Mouse (Mus musculus): ENCODE measurements around the gene Mybpc2.

Mybpc2 gene

DNA sequence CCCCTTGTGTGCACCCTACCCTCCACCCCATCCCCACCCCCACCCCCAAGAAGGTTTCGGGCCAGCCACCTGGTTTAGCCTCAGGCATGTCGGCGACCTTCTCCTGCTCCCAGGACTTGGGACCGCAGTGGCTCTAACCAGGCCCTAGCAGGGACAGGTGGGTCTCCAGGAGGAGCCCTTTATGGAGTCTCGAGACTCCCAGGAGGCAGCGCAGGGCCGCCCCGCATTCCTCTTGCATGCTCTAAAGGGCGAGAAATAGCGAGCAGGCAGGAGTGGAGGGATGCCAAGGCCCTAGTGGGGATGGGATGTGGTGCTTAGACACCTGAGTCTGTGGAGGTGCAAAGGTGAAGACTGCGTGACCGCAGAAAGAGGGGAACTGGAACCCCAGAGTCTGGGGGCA is at the start of gene Mybpc2:
Gene Mybpc2 (minus strand): TSS at position 155 of the 400 bp plus-strand sequence.
- DNase-seq (ENCODE audit: low spot score) = no peak

DNA sequence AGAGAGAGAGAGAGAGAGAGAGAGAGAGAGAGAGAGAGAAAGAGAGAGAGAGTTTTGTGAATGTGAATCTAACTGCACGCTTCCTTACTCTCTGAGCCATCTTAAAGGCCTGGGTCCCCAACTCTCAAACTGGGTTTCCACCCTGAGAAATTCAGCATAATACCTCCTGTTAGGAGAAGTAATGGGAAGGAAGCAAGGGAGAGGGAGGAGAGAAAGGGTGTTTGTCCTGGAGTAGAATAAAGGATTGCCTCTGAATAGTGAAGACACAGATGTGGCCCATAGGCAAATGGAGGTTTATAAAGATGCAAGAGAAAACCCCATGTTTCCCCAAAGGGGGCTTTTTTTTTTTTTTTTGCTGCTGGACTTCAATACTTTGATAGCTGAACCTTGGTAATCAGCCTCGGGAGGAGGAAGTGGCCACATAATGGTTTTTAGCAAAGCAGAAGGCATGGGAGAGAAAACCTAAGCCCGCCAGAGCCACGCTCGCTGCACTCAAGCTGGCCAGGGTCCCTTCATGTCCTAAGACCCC is 48.6 kb upstream of the Mybpc2 start:
- no peak for DNase-seq (ENCODE audit: low spot score)

DNA sequence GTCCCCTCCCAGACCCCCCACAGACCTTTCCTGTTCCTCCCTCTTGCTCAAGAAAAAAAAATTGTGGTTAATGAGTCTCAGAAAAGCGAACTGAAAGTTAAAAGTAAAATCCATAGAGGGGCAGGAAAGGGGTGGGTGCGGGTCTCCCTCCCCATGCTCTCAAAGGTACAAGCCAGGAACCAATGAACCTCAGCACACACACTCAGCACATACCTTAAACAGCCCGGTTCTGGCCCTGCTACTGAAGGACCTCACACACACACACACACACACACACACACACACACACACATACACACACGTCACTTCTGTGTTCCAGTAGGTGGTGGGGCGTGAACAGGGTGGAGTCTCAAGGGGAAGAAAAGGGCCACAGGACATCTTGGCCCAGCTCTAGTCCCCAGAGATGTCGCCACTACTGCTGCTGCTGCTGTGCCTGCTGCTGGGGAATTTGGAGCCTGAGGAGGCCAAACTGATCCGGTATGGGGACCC is 47.8 kb upstream of the Mybpc2 start, which contains the start of gene Napsa:
Gene Napsa (plus strand): TSS at position 168 of the 489 bp plus-strand sequence.
- DNase-seq (ENCODE audit: low spot score) = no peak

DNA sequence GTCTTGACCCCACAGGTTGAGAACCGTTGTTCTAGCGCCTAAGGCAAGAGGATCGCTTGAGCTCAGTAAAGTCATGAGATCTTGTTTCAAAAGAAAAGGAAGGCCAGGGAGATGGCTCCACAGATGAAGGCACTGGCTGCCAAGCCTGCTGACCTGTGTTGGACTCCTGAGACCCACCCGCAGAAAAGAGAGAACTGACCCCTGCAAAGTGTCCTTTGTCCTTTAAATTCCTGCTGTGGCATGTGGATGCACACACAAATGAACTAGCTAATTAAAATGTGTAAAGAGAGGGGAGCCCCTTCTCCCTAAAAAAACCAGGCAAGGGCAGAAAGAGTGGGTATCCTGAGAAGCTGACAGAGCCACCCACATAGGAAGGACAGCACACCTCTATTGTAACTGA is 47.4 kb upstream of the Mybpc2 start:
- DNase-seq (ENCODE audit: low spot score) = no peak

DNA sequence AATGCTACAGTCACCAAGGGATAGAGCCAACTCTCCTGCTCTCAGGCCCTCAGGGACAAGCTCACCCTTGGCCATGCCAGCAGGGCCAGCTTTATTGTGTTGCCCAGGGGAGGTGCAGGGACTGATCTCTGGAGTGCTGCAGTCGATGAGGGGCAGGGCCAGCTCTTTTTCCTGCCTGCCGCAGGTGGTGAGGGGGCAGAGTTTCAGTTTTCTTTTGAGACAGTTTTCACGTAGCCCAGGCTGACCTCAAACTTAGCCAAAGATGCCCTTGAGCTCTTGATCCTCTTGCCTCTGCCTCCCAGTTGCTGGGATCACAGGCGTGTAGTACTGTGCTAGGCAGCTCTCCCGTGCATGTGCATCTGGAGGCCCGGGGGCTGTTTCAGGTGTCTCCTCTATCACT is 46.5 kb upstream of the Mybpc2 start:
- DNase-seq (ENCODE audit: low spot score) = no peak

DNA sequence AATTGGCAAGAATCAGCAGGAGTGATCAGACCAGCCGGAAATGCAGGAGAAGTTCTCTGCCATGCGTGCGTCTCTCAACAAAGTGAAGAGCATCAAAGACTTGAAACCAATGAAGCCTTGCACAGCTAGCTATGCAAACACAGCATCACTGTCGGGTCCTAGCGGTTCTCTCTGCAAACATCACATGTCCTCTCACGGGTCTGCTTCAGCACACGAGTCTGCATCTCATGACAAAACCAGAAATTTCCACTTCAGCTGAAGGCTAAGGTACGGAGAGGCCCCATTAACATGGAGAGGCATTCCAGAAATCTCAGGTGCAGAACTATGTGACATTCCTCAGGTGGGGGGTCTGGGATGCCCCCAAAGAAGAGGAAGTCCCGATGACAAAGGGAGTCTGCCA is 44.3 kb upstream of the Mybpc2 start:
- no peak for DNase-seq (ENCODE audit: low spot score)

DNA sequence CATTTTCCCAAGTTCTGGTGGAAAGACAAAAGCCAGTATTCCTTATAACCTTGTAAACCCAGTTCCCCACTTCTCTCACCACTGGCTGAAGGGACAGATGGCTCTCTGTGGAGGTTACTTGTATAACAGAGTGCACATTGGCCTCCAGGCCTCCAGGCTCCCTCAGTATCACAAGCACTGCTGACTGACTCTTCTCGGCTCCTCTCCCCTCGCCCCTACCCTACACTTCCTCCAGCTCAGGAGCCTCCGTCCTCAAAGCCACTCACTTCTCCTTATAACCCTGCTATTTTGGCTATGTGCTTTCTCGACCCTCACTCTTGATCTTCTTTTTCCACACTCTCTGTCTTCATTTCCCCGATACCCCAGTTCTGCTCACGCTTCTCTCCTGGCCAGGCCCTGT is 41.0 kb upstream of the Mybpc2 start:
- DNase-seq (ENCODE audit: low spot score) = no peak

DNA sequence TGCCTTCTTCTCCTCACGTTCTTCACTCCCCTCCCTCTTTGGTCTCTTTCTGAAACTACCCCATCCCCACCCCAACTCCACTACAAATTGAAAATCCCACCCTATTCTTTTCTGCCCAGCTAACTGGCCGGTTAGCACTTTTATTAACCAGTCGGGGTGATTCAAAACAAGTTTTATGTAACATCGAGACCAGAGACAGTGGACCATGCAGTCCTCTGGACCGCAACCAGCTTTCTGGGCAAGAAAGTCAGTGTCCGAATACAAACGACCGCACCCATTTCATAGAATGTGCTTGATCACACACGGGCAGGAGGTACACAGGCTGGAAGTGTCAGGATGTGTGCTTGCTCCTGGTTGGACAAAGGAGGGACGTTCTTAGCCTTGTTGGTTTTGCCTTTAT is 40.0 kb upstream of the Mybpc2 start:
- DNase-seq (ENCODE audit: low spot score) = no peak

DNA sequence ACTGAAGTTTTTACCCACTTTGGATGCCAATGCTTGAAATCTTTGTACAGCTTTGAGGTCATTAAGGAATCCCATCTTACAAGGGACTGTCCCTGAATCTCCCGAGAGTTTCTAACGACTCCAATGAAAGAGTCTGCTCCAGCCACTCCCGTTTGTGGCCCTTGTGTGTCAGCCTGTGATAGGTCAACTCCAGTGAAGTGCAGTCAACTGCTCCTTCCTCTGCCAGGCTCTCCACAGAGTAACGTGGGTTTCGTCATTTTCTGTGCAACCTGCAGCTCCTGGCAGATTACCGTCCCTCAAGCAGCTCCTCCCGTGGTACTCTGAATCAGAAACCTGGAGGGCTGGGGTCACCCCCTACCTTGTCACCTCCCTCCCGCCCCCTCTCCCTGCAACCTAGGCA is 38.8 kb upstream of the Mybpc2 start:
- DNase-seq (ENCODE audit: low spot score) = no peak

DNA sequence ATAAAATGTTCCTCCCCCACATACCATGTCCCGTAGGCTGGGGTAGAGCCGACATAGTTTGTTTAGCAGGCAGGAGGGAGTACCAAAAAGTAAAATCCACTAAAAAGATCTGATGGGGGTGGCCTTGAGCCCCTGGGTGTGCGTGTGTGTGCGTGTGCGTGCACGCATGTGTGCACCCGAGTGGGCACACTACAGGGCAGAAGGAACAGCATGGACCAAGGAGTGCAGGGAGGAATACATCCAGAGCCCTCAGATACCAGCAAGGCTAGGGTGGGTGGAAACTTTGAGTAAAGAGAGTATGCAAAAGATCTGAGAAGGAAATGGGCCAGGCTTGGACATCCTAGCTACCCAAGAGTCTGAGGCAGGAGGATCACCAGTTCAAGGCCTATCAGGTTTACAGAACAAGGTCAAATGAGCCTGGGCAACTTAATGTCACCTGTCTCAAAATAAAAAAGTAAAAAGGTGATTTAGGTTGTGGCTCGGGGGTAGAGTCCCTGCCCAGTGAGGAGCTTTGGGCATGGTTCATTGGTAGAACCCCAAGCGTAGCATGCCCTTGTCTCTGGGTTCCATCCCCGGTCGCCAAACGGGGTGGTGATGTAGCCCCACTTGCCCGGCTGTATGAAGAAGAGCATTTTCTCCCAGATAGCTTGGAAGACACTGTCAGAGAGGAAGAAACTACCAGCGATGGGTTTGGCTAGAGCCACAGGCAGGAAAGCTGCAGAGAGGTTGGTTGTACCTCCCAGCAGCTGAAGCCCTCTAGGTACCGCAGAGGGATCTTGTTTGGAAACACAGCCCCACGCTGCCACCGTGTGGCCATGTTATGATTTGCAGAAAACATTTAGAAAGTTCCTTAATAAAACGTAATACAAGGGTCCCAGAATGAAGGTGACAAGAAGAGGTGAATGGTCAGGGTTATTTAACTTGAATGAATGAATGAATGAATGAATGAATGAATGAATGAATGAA is 36.3 kb upstream of the Mybpc2 start:
- DNase-seq (ENCODE audit: low spot score) = peak; percentile 69

DNA sequence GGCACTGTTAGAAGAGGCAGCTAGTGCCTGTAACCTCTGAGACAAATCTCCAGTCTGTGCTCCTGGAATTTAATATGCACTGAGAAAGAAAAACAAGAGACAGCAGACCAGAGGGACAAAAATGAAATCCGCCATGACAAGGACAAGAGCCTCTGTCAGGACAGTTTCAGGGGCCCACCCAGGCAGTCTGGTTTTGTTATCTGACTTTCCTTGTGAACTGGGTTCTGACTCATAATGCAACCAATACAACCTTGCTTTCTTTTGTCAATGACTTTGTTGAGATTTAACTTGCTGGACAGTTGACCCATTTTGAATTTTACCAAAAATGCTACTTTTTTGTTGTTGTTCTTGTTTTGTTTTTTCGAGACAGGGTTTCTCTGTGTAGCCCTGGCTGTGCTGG is 33.2 kb upstream of the Mybpc2 start:
- no peak for DNase-seq (ENCODE audit: low spot score)

DNA sequence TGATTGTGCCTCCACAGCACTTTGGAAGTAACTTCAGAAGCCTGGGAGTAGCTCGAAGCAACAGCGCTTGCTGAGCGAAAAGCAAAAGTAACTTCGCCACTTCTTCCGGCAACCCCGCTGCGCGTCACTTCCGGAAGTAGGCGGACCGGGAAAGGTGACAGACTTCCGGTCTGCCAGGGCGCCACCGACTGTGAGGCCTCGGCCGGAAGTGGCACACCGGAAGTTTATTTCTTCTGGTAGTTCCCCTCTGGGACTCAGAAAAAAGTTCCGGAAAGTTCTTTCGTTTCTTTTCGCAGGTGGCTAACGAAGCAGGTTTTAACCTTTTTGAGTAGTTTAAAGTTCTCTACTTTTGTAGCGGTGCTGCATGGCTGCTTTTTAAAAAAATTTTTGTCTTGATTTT is 29.4 kb upstream of the Mybpc2 start, which contains the start of gene Nr1h2:
Gene Nr1h2 (minus strand): TSS at position 126 of the 400 bp plus-strand sequence.
- DNase-seq (ENCODE audit: low spot score) = peak; percentile 95

DNA sequence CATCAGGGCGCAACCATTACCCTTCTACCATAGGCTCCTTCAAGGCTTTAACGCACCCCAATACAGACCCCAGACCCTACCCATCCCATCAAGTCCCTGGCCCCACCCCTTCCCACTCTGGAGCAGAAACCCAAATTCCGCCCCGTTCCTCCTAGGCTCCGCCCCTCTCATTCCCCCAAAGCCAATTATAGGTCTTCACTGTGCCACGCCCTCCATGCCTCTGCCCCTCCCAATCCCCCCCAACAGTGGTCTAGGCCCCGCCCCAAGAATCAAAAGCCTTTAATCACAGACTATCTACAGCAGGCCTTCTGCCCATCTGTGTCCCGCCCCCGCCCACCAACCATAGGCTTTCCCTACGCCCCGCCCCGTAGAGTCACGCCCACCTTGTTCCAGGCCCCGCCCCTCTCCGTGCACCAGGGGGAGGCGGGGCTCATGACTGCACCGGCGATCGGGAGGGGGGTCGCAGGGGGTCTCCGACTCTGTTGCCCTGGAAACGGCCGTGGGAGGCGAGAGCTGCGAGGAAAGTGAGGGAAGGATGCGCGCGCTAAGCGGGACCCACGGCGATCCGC is 28.8 kb upstream of the Mybpc2 start:
- peak; percentile 80 for DNase-seq (ENCODE audit: low spot score)

DNA sequence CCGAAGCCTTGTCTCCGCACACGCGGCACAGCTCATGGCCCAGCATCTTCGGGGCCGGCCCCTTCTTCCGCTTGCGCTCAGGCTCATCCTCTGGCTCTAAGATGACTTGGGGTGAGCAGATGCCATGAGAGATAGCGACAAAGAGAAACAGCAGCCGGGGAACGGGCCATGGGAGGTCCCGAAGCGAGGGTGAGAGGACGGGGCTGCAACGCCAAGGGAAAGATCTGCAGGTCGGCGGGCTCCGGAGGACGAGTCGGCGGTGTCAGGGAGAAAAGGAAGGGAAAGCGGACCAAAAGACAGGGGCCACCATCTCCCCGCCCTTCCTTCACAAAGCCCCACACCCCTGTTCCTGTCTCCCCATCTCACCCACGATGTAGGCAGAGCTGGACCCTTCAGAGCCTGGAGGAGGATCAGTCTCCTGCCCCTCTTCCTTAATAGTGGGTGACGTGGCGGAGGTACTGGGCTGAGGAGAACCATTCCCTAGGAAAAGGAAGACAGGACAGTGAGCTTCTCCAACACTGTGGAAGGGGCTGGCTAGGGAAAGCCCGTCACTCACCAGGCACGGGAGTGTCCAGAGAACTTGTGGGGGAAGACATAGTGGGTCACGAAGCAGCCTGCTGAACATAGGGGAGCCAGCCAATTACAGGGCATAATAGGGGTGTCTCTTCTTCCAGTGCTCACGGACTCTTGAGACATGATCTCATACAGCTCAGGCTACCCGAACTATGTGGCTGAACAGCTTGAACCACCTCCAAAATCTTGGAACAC is 27.9 kb upstream of the Mybpc2 start:
- no peak for DNase-seq (ENCODE audit: low spot score)

DNA sequence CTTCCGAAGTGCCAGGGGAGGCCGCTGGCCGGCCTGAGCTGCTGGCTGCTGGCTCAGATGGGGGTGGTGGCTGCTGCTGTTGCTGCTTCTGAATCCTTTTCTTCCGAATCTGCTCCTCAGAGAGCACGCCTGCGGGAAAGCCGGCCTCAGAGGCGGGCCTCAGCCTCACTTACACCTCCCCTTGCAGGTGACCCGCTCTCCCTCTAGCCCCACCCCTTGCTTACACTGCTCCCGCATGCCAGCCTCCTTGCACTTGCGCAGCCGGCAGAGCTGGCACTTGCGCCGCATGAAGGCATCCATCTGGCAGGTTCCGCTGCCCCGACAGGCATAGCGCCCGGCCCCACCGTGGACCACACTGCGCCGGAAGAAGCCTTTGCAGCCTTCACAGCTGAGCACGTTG is 27.3 kb upstream of the Mybpc2 start:
- no peak for DNase-seq (ENCODE audit: low spot score)

DNA sequence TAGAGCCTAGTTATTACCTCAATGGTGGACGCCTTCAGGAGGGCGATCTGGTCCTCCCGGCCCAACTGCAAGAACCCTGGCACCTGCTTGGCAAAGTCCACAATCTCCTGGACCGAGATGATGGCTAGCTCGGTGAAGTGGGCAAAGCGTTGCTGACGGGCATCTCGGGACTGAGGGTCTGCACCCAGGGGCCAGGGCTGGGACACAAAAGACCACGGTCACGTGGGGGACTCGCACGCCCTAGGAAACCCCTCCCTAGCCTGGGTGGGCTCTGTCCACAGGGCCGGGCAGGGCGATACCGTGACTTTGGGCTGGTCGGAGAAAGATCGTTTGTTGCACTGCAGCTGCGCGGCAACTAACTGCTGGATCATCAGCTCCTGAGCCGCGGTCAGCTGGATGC is 26.8 kb upstream of the Mybpc2 start:
- no peak for DNase-seq (ENCODE audit: low spot score)

DNA sequence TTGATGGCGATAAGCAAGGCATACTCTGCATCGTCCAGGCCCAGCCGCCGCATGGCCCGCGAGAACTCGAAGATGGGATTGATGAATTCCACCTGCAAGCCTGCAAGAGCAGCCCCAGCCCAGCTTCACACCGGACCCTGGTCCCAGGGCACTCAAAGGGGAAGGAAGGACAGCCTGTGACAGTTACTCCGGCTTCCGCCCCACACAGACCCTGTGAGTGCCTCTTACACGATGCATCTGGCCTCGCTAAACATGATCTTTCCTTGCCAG is 25.9 kb upstream of the Mybpc2 start:
- no peak for DNase-seq (ENCODE audit: low spot score)

DNA sequence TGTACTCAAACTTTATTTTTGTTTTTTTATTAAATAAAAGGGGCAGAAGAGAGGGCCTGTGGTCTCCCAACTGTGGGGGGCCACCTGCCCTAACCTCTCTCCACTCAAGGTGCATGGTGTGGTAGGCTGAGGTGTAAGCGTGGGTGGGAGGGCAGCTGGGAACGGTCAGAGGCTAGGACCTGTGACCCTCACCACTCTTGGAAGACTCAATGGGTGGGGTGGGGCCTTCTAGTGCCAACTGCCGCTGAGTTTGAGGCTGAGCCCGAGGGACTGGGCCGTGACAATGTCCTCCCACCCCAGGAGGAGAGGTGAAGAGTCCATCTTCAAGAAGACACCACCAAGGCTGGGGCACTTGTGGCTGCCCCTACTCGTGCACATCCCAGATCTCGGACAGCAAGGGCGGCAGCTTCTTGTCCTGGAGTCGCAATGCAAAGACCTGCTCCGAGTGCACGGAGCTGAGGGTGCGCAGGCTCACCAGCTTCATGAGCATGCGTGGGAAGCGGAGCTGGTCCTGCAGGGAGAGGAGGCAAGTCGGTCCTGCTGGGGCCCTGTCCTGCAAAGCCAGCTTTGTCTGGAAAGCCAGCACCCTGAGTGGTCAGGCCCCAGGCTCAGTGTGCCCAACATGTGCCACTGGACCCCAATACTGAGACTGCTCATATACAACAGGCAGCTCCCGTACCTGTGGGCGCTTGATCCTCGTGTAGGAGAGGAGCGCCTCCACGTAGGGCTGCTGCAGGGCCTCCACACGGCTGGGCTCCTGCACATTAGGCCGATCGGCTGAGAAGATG is 25.4 kb upstream of the Mybpc2 start:
- no peak for DNase-seq (ENCODE audit: low spot score)

DNA sequence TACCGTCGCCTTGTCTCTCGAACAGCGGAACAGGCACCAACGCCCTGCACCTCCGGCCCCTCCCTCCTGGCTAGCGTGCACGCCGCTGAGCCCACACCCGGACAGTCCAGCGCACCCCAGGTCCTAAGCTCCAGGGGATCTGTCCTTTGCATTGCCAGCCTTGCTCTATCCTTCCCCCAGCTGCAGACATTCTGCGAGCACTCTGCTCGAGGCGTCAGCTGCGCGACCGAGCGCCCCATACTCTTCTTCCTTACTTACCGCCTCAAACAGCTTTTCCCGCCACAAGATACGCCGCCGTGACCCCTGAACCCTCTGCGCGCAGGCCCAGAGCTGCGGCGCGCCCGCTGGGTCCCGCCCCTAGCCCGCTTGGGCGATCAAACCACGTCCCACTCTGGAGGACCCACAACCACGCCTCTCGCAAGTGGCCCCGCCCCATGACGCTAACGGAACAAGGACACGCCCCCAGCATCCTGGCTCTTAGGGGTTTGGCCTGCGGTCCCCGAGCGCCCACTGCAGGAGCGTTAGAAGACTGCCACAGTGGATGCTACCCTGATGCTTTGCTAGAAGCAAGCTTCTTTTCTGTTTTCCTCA is 24.1 kb upstream of the Mybpc2 start, which contains the start of gene Pold1:
Gene Pold1 (minus strand): TSS at position 353 of the 591 bp plus-strand sequence.
- DNase-seq (ENCODE audit: low spot score) = peak; percentile 99

DNA sequence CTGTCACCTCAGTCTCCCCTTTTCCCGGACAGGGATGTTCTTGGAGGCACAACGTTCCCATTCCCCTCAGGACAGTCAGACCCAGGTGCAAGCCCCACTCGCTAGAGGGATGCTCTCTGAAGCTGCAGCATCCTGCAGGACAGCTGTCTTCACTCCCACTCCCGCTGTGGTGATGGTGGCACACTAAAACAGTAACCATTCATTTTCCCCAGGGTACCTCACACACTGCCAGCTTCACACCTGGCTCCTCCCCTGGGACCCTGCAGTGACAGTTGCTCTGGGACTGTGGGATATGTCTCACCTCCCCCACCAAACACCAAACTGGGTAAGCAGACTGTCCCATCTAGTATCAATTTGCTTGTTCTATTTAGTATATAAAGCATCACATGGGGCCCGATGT is 23.3 kb upstream of the Mybpc2 start:
- DNase-seq (ENCODE audit: low spot score) = no peak

DNA sequence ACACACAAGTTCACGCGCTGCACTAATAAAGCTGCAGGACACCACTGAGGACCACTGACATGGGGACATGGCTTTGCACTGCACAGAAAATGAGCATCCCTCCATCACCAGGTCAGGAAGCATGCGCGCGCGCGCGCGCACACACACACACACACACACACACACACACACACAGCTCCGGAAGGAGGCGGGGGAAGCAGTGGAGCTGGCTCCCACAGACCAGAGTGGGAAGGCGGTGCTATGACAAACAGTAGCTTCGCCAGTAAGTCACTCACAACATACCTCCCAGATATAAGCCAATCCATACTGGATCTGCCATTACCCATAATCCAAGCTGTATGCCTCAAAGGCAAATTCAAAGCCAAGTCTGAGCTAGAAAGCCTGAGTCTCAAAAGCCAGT is 22.6 kb upstream of the Mybpc2 start:
- no peak for DNase-seq (ENCODE audit: low spot score)

All from urinary bladder, postnatal 25 days (tissue).